Mouse (Mus musculus) hindbrain, embryonic 16.5 days (tissue): ENCODE measurements around the gene Txnip. TPM values are rescaled to one million over a fixed set of nuclear protein-coding genes. Genes with fewer than 3 reads are reported as not detected.

Experiments used
- ATAC-seq: fragments of 200-750 bp; cut with Nextera tagmentation; 2 replicates; pipeline ENCODE4 v1.8.0; 2017; ENCODE audit warnings: moderate TSS enrichment, moderate library complexity
- H3K27ac ChIP-seq: fragments of 300-500 bp; sonication (generic); 2 replicates; pipeline ENCODE4 v1.5.1; 2014; ENCODE audit warnings: low read depth, mild to moderate bottlenecking, control low read depth, low read length, moderate library complexity
- H3K27me3 ChIP-seq: fragments of 300-500 bp; sonication (generic); replicated peaks from 2 replicates; pipeline ENCODE4 v1.6.1; 2014; ENCODE audit warnings: low read length; ENCODE audit not compliant: control insufficient read depth, insufficient read depth
- H3K36me3 ChIP-seq: fragments of 300-500 bp; sonication (generic); 2 replicates; pipeline ENCODE4 v1.6.1; 2014; ENCODE audit warnings: mild to moderate bottlenecking, low read length, moderate library complexity, mixed read lengths; ENCODE audit not compliant: control insufficient read depth, insufficient read depth
- H3K4me1 ChIP-seq: fragments of 300-500 bp; sonication (generic); 2 replicates; pipeline ENCODE4 v1.6.1; 2014; ENCODE audit warnings: low read depth, low read length; ENCODE audit not compliant: control insufficient read depth, insufficient read depth
- H3K4me2 ChIP-seq: fragments of 300-500 bp; sonication (generic); 2 replicates; pipeline ENCODE4 v1.6.1; 2014; ENCODE audit warnings: mild to moderate bottlenecking, low read length, control low read depth, moderate library complexity
- H3K4me3 ChIP-seq: fragments of 300-500 bp; sonication (generic); 2 replicates; pipeline ENCODE4 v1.5.1; 2014; ENCODE audit warnings: mild to moderate bottlenecking, low read length, control low read depth, moderate library complexity
- H3K9ac ChIP-seq: fragments of 300-500 bp; sonication (generic); 2 replicates; pipeline ENCODE4 v1.6.1; 2014; ENCODE audit warnings: low read depth, mild to moderate bottlenecking, control low read depth, low read length, moderate library complexity
- H3K9me3 ChIP-seq: fragments of 300-500 bp; sonication (generic); 2 replicates; pipeline ENCODE4 v1.6.1; 2014; ENCODE audit warnings: mild to moderate bottlenecking, low read length, moderate library complexity; ENCODE audit not compliant: control insufficient read depth
- WGBS: fragments of 180-500 bp; shearing (Covaris S2); extraction: QIAGEN DNeasy Blood & Tissue Kit; methylation state at CpG from one replicate; pipeline ENCODE4 v1.1.7; 2014; 5-methylcytosine and 5-hydroxymethylcytosine counted together
- polyA plus RNA-seq: library from polyadenylated mRNA; unstranded; fragments of >200 nt; fragmentation: Nextera tagmentation; extraction: Ambion mirVana; gene quantifications from 2 replicates; pipeline ENCODE4 v1.2.1, GENCODE M21; 2015

Gene Txnip
- polyA plus RNA-seq, 1 experiment from 2014 or later, result 51.0 TPM

DNA sequence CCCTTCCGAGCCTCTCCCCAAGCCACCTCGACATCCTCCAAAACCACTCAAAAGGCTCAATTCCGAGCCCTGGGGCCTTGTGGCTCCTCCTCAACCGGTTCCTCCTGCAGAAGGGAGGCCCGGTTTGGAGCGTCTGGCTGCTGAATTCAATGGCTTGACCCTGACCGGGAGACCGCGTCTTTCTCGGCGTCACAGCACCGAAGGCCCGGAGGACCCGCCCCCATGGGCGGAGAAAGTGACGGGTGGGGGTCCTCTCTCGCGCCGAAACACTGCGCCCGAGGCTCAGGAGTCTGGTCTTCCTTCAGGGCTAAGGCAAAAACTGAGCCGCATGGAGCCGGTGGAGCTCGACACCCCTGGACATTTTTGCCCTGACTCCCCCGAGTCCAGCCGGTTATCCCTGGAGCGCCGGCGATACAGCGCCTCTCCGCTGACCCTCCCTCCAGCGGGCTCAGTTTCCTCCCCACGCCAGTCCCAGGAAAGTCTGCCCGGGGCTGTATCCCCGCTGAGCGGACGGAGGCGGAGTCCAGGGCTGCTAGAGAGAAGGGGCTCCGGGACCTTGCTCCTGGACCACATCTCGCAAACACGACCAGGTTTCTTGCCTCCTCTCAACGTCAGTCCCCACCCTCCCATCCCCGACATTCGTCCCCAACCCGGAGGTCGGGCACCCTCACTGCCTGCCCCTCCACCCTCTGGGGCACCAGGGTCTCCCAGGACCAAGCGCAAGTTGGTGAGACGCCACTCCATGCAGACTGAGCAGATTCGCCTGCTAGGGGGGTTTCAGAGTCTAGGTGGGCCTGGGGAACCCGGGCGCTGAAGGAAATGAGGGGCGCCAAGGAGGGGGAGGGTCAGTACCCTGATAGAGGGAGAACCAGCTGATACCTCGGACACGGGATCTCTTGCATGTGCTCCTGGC lies 40.7 kb downstream of the Txnip start:
- H3K36me3 ChIP-seq, result no peaks in the 10 kb centered on the region
- ATAC-seq, result no peak
- H3K9me3 ChIP-seq, result no peaks in the 10 kb centered on the region
- H3K4me1 ChIP-seq, result peaks cover 63% of the 10 kb centered on the region
- peak overlapping the region; percentile 77 for H3K27ac ChIP-seq
- peak overlapping the region; percentile 59 for H3K4me3 ChIP-seq
- no peaks in the 10 kb centered on the region for H3K27me3 ChIP-seq
- H3K4me2 ChIP-seq, result peak overlapping the region; percentile 99
- H3K9ac ChIP-seq, result peak overlapping the region; percentile 80
- WGBS, result 1% methylated on average over 54 of the region's 54 CpGs

DNA sequence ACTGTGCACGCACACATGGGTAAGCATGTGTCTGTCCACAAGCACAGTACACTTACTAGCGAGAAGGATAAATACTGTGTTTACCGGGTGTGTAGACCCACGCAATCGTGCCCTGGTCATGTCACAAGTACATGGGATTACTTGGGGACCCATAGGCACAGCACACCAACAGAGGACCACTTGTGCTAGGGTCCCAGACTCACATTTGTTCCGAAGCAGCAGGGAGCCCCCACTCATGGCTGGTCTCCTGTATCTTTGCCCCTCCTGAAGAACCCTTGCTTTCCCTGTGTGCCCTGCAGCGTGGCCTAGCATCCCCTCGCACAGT lies 41.3 kb downstream of the Txnip start:
- Histone ChIP-seq H3K4me1 (peaks cover 69% of the 10 kb centered on the region), H3K9ac (peak overlapping the region; percentile 80), H3K27me3 (no peaks in the 10 kb centered on the region), H3K27ac (no peak overlapping the region), H3K4me3 (peak overlapping the region; percentile 59), H3K36me3 (no peaks in the 10 kb centered on the region), H3K4me2 (peak overlapping the region; percentile 99), H3K9me3 (no peaks in the 10 kb centered on the region)
- 53% methylated on average over 8 of the region's 8 CpGs for WGBS
- no peak for ATAC-seq

DNA sequence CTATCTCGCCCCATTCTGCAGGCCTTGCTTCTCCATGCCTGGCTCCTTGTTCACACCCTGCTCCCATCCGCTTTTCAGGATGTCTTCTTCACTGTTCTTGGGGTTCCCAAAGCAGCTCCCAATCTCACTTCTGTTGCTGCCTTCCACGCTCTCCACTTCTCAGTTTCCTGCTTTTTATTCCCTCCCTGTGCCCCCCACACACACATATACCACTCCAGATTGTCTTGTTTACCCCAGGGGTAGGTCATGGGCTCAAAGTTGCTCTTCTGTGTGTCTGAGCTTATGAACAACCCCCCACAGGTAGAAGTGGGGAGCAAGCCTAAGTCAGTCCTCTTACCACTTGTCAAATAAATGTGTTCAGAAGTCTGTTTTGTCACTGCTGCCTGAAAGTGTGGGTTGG lies 41.7 kb downstream of the Txnip start:
- 84% methylated on average over 3 of the region's 3 CpGs for WGBS
- Histone ChIP-seq H3K9ac (peak overlapping the region; percentile 80; the same call in 1 of the 2 replicates), H3K4me1 (peaks cover 73% of the 10 kb centered on the region), H3K27me3 (no peaks in the 10 kb centered on the region), H3K36me3 (no peaks in the 10 kb centered on the region), H3K4me3 (no peak overlapping the region), H3K27ac (no peak overlapping the region), H3K9me3 (no peaks in the 10 kb centered on the region), H3K4me2 (peak overlapping the region; percentile 99; the same call in 1 of the 2 replicates)
- no peak for ATAC-seq

DNA sequence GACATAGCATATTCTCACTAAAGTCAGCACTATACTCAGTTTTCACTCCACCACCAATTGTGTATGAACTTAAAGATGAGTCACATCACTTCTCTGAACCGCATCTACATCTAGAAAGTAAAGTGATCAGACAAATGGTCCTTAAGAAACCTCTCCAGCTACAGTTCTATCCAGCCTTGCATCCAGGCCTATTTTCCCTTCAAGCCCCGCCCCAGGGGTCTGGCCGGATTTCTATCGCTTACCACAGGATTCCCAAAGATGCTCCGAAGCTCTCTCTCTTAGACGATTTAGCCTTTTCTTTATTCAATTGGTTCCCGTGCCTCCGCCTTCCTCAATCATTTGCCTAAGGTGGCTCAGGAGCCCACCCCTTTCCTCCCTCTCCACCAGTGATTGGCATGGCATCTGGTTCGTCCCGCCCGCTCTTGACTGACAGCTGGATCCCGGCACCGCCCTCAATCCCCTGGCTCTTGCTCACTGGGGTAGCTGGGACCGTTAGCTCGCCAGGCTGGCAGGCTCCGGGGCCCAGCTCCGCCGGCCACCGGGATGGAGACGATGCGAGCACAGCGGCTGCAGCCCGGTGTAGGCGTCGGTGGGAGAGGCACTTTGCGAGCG lies 43.0 kb downstream of the Txnip start, which contains the start of gene Lix1l:
TSS of gene Lix1l (plus strand) at position 511 of the 612 bp plus-strand sequence.
- peak; percentile 93 for ATAC-seq
- no peaks in the 10 kb centered on the region for H3K27me3 ChIP-seq
- no peaks in the 10 kb centered on the region for H3K9me3 ChIP-seq
- peak within 1 kb of the TSS; percentile 98 for H3K27ac ChIP-seq
- H3K4me1 ChIP-seq, result peaks cover 74% of the 10 kb centered on the region
- H3K9ac ChIP-seq, result peak within 1 kb of the TSS; percentile 95
- under 1% methylated on average over 22 of the region's 27 CpGs for WGBS
- H3K36me3 ChIP-seq, result no peaks in the 10 kb centered on the region
- H3K4me3 ChIP-seq, result peak within 1 kb of the TSS; percentile 87
- H3K4me2 ChIP-seq, result peak within 1 kb of the TSS; percentile 67

DNA sequence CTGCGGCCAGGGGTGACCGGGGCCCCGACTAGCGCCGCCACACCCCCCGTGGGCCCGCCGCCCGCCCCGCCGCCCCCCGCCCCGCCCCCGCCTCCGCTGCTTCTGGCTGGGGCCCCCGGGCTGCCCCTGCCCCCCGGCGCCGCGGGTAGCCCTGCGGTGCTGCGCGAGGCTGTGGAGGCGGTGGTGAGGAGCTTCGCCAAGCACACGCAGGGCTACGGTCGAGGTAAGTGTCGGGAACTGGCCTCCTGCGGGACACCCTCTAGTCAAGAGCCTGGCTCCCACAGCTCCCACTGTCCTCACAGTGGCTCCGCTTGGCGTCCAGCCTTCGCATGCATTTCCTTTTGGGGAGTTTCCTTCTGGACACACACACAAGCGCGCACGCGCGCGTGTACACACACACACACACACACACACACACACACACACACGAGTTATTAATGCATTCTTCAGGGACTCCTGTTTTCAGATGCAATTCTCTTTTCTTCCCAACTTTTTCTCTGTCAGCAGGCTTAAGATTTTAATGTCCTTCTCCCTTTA lies 43.6 kb downstream of the Txnip start:
- Histone ChIP-seq H3K27me3 (no peaks in the 10 kb centered on the region), H3K4me3 (peak overlapping the region; percentile 87), H3K9ac (peak overlapping the region; percentile 95), H3K9me3 (no peaks in the 10 kb centered on the region), H3K4me2 (peak overlapping the region; percentile 67), H3K4me1 (peaks cover 68% of the 10 kb centered on the region), H3K27ac (peak overlapping the region; percentile 98), H3K36me3 (no peaks in the 10 kb centered on the region)
- ATAC-seq, result peak; percentile 51
- 0% methylated on average over 20 of the region's 40 CpGs for WGBS

DNA sequence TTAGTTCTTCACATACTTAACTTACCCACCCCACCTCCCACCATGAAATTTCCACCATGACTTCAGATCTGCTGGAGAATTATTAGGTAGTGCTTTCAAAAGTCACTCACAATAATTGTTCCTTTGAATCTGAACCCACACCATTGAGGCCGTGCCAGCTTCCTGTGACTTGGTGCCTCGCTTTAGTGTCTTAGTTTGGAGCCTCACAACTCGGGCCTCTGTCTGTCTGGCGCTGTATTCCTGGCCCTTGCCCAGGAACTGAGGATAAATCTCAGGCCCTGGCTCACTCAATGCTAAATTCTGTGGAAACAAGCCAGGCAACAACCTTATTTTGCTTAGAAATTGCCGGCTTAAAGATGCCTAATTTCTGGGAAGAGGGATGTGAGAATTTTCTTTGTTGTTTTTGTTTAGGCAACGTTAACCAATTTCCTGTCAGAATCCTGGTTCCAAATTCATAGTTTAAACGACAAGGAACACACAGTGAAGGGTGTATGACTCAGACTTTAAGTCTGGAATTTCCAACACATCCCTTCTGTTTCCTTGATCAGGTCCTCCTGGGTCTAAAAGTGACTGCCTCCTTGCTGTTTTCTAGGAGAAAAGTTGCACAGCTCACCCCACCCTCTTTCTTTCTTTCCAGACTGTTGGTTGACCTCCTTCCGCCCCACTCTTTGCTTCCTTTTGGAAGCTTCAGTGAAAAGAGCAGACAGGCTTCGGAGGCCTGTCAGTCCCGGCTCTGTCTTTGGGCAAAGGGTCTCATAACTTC lies 44.4 kb downstream of the Txnip start:
- no peak for ATAC-seq
- Histone ChIP-seq H3K36me3 (no peaks in the 10 kb centered on the region), H3K4me3 (peak overlapping the region; percentile 87), H3K4me2 (peak overlapping the region; percentile 67), H3K27me3 (no peaks in the 10 kb centered on the region), H3K9me3 (no peaks in the 10 kb centered on the region), H3K27ac (peak overlapping the region; percentile 98), H3K4me1 (peaks cover 62% of the 10 kb centered on the region), H3K9ac (peak overlapping the region; percentile 95)
- WGBS, result 8% methylated on average over 10 of the region's 10 CpGs

DNA sequence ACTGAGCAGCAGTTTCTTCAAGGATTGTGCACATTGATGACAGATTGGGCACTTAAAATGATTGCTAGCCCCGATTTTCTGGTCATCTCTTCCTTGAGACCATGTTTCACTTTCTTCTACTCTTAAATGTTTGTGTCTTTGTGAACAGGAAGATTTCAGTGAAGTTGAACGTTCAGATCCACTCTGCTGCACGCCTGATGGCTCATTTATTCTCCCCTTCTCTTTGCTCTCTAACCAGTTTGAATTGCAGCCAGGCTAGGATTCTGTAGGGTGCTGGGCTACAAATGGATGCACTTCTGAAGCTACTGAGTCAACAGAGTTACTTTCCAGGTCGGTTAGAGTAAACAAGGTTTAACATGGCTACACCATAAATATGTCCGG lies 44.9 kb downstream of the Txnip start:
- Histone ChIP-seq H3K36me3 (no peaks in the 10 kb centered on the region), H3K27me3 (no peaks in the 10 kb centered on the region), H3K27ac (peak overlapping the region; percentile 98), H3K4me1 (peaks cover 57% of the 10 kb centered on the region), H3K4me2 (peak overlapping the region; percentile 67), H3K9ac (peak overlapping the region; percentile 95), H3K4me3 (peak overlapping the region; percentile 87), H3K9me3 (no peaks in the 10 kb centered on the region)
- 22% methylated on average over 5 of the region's 5 CpGs for WGBS
- no peak for ATAC-seq

DNA sequence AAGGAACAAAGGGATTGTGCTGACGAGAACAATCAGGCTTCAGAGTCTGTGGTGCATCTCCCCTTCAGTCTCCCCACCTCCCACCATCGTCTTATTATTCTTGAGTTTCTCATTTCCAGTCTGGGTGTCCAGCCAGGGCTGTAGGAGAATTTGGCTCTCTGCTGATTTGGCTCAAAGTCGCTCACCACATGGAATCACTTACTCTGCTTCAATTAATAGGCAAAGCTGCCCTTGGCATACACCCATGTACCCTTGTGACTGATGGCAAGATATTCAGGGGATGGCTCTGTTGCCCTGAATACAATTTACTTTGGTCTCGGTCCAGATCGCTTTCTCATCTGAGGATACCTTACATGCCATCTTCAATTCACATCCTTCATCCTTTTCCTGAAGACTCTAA lies 45.6 kb downstream of the Txnip start:
- H3K4me3 ChIP-seq, result peak overlapping the region; percentile 87
- H3K4me2 ChIP-seq, result peak overlapping the region; percentile 67
- peaks cover 54% of the 10 kb centered on the region for H3K4me1 ChIP-seq
- H3K36me3 ChIP-seq, result no peaks in the 10 kb centered on the region
- no peaks in the 10 kb centered on the region for H3K9me3 ChIP-seq
- WGBS, result 27% methylated on average over 5 of the region's 5 CpGs
- H3K27me3 ChIP-seq, result no peaks in the 10 kb centered on the region
- ATAC-seq, result no peak
- peak overlapping the region; percentile 95 for H3K9ac ChIP-seq
- no peak overlapping the region; the same call in 1 of the 2 replicates for H3K27ac ChIP-seq
